In the genomic region with DNA sequence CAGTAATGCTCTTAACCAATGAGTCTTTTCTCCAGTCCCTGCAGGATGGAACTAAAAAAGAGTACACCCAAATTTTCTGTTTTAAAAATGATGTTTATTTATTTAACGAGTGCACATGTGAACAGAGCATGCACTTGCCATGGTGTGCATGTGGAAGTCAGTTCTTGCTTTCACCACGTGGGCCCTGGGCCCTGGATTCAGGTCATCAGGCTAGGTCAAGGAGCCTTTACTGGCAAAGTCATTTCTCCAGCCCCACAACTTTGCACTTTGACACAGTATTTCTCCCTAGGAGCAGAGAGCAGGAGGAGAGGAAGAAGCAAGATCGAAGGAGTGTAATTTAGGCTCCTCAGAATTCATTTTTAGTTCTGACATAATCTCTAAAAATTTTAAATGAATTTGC, we compare ENCODE assay signal across 26 mouse cellular contexts. TPM values are rescaled to one million over a fixed set of nuclear protein-coding genes. Genes with fewer than 3 reads are reported as not detected.
"Had no signal": no experiment of that assay in that cellular context is flagged by ENCODE, and none has a peak within 500 bp of the region (broad histone marks: within the 10 kb centered on the region; RNA-seq: fewer than 3 reads in every experiment).

No protein-coding gene starts in this region.

- H3K9ac ChIP-seq: lung, embryonic 14.5 days; midbrain, embryonic 12.5 days; neural tube, embryonic 13.5 days; neural tube, embryonic 15.5 days had no signal

- H3K9me3 ChIP-seq: midbrain, embryonic 10.5 days; midbrain, embryonic 12.5 days; neural tube, embryonic 13.5 days; neural tube, embryonic 15.5 days had no signal

- DNase-seq: lung, embryonic 14.5 days; lung, postnatal 10 days; lung, postnatal 4 days; midbrain, embryonic 14.5 days; retina, postnatal 1 day; right cerebral cortex, adult 18-20 months; right cerebral cortex, postnatal 25 days; right cerebral cortex, postnatal 4 days; spleen, adult 18-20 months; thymus, adult 18-20 months; thymus, postnatal 14 days; thymus, postnatal 36 days had no signal

- H3K4me3 ChIP-seq: midbrain, embryonic 10.5 days; midbrain, embryonic 12.5 days; myocyte; neural tube, embryonic 13.5 days; neural tube, embryonic 15.5 days had no signal

- ATAC-seq: midbrain, embryonic 16.5 days had no signal

- H3K4me1 ChIP-seq: midbrain, embryonic 10.5 days; midbrain, embryonic 12.5 days; neural tube, embryonic 13.5 days; neural tube, embryonic 15.5 days had no signal

- H3K27ac ChIP-seq: midbrain, embryonic 10.5 days; midbrain, embryonic 12.5 days; neural tube, embryonic 13.5 days; neural tube, embryonic 15.5 days had no signal

- H3K27me3 ChIP-seq: midbrain, embryonic 12.5 days; neural tube, embryonic 13.5 days; neural tube, embryonic 15.5 days had no signal

- H3K4me2 ChIP-seq: lung, embryonic 14.5 days; midbrain, embryonic 12.5 days; neural tube, embryonic 13.5 days; neural tube, embryonic 15.5 days had no signal

RNA-seq across cellular contexts. Expression of a gene that starts 23.7 kb away (rescaled TPM):
- total RNA-seq: megakaryocyte, adult 5-6 weeks; megakaryocyte-erythroid progenitor cell, adult 5-6 weeks had no signal
- polyA plus RNA-seq: lung, embryonic 14.5 days; lung, embryonic 16.5 days; midbrain, embryonic 10.5 days; midbrain, embryonic 12.5 days; midbrain, embryonic 14.5 days; midbrain, embryonic 16.5 days; myocyte; neural tube, embryonic 11.5 days; neural tube, embryonic 13.5 days; neural tube, embryonic 15.5 days; small intestine, adult 2 months; stomach, embryonic 14.5 days; stomach, embryonic 16.5 days; thymus, postnatal 0 days had no signal
